Mouse (Mus musculus) liver, embryonic 15.5 days (tissue): ENCODE measurements at regions not wholly inside any gene's neighbourhood (a gene's known extent, or its start where the extent isn't known, plus 50 kb on each side); places are given as distances from the start of the nearest gene placed in this dataset.
A peak's percentile ranks its signal among the peaks of the same experiment; 100 is the strongest.

Experiments
- ATAC-seq: fragments of 200-750 bp; cut with Nextera tagmentation; 2 replicates; pipeline ENCODE4 v1.8.0; 2017; ENCODE audit warnings: moderate number of reproducible peaks, mild to moderate bottlenecking, moderate library complexity; ENCODE audit not compliant: insufficient read depth
- H3K27ac ChIP-seq: fragments of 300-500 bp; sonication (generic); replicated peaks from 2 replicates; pipeline ENCODE4 v1.5.1; 2015; ENCODE audit warnings: mild to moderate bottlenecking, inconsistent platforms
- H3K27me3 ChIP-seq: fragments of 300-500 bp; sonication (generic); 2 replicates; pipeline ENCODE4 v1.6.1; 2015; ENCODE audit warnings: mild to moderate bottlenecking, inconsistent platforms
- H3K36me3 ChIP-seq: fragments of 300-500 bp; sonication (generic); replicated peaks from 2 replicates; pipeline ENCODE4 v1.6.1; 2015; ENCODE audit warnings: moderate library complexity, mild to moderate bottlenecking, inconsistent platforms
- H3K4me1 ChIP-seq: fragments of 300-500 bp; sonication (generic); replicated peaks from 2 replicates; pipeline ENCODE4 v1.6.1; 2015; ENCODE audit warnings: inconsistent platforms
- H3K4me2 ChIP-seq: fragments of 300-500 bp; sonication (generic); 2 replicates; pipeline ENCODE4 v1.6.1; 2015; ENCODE audit warnings: moderate library complexity, mild to moderate bottlenecking, inconsistent platforms
- H3K4me3 ChIP-seq: fragments of 300-500 bp; sonication (generic); replicated peaks from 2 replicates; pipeline ENCODE4 v1.5.1; 2015; ENCODE audit warnings: mild to moderate bottlenecking, inconsistent platforms
- H3K9ac ChIP-seq: fragments of 300-500 bp; sonication (generic); 2 replicates; pipeline ENCODE4 v1.6.1; 2015; ENCODE audit warnings: moderate library complexity, mild to moderate bottlenecking, inconsistent platforms
- H3K9me3 ChIP-seq: fragments of 300-500 bp; sonication (generic); replicated peaks from 2 replicates; pipeline ENCODE4 v1.6.1; 2016; ENCODE audit warnings: inconsistent platforms
- WGBS: fragments of 180-500 bp; shearing (Covaris S2); methylation state at CpG from one replicate; pipeline ENCODE4 v1.1.7; 2015; ENCODE audit warnings: mixed read lengths; ENCODE audit not compliant: insufficient replicate concordance; 5-methylcytosine and 5-hydroxymethylcytosine counted together

DNA sequence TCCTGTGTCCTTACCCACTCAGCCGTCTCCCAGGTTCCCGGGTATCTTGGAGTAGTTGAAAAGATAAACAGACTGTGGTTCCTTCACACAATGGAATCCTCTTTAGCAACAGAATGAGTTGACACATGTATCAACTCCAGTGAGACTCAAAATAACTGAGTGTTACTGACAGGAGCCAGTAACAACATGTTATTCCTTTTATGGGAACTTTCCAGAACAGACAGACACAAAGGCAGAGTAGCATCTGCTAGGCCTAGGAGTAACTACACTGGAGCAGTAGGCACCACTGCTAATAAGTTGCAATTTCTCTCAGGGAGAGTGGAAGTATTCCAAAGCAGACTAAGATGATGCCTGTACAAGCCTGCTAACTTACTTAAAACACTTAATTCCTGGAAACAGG lies 107.1 kb downstream of the Amer3 start:
- WGBS, result 34% methylated on average over 2 of the region's 2 CpGs
- no peak overlapping the region for H3K4me2 ChIP-seq
- H3K27me3 ChIP-seq, result no peaks in the 10 kb centered on the region
- H3K9me3 ChIP-seq, result no peaks in the 10 kb centered on the region
- no peaks in the 10 kb centered on the region for H3K36me3 ChIP-seq
- H3K4me3 ChIP-seq, result no peak overlapping the region
- no peak for ATAC-seq
- H3K27ac ChIP-seq, result no peak overlapping the region
- no peaks in the 10 kb centered on the region for H3K4me1 ChIP-seq
- no peak overlapping the region for H3K9ac ChIP-seq

- H3K36me3 ChIP-seq, result no peaks in the 10 kb centered on the region
- WGBS, result 46% methylated on average over 4 of the region's 4 CpGs
- no peaks in the 10 kb centered on the region for H3K9me3 ChIP-seq
- no peak overlapping the region for H3K4me2 ChIP-seq
- H3K4me3 ChIP-seq, result no peak overlapping the region
- no peak for ATAC-seq
- no peaks in the 10 kb centered on the region for H3K27me3 ChIP-seq
- no peak overlapping the region for H3K27ac ChIP-seq
- H3K4me1 ChIP-seq, result no peaks in the 10 kb centered on the region
- H3K9ac ChIP-seq, result no peak overlapping the region
Observed at GRCm38 (mm10) chr1:34696533-34696932, 117.1 kb downstream of the Amer3 start.

- Histone ChIP-seq H3K4me3 (no peak overlapping the region), H3K9me3 (no peaks in the 10 kb centered on the region), H3K27me3 (no peaks in the 10 kb centered on the region), H3K27ac (no peak overlapping the region), H3K4me2 (no peak overlapping the region), H3K9ac (no peak overlapping the region), H3K36me3 (no peaks in the 10 kb centered on the region), H3K4me1 (no peaks in the 10 kb centered on the region)
- ATAC-seq, result no peak
- WGBS, result 24% methylated on average over 17 of the region's 17 CpGs
Observed at GRCm38 (mm10) chr1:34700237-34701030, 121.0 kb downstream of the Amer3 start.

- H3K4me3 ChIP-seq, result no peak overlapping the region
- H3K4me2 ChIP-seq, result no peak overlapping the region
- no peaks in the 10 kb centered on the region for H3K36me3 ChIP-seq
- no peak for ATAC-seq
- no peak overlapping the region for H3K27ac ChIP-seq
- H3K4me1 ChIP-seq, result no peaks in the 10 kb centered on the region
- no peaks in the 10 kb centered on the region for H3K9me3 ChIP-seq
- no peak overlapping the region for H3K9ac ChIP-seq
- WGBS, result 56% methylated on average over 7 of the region's 7 CpGs
- no peaks in the 10 kb centered on the region for H3K27me3 ChIP-seq
Observed at GRCm38 (mm10) chr1:34701436-34701835, 122.0 kb downstream of the Amer3 start.

DNA sequence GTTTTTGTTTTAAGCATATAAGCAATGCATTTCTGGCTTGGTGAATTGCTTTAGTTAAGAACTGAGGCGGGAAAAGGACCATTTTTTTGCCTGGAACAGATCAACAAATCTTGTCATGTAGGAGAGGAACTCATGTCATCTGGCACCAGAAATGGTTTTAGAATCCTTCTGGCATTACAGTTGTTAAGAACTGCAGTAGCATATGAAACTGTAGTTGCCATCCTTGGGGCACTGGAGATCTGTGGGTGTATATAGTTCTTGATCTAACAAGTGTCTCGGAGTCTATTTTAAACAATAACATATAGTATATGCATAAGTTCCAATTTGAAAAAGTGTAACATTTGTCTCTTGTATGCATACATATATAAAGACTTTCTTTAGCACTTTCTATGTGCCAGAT lies 129.6 kb downstream of the Amer3 start:
- no peak overlapping the region for H3K9ac ChIP-seq
- WGBS, result 56% methylated on average over 2 of the region's 2 CpGs
- no peaks in the 10 kb centered on the region for H3K4me1 ChIP-seq
- H3K27me3 ChIP-seq, result no peaks in the 10 kb centered on the region
- ATAC-seq, result no peak
- no peak overlapping the region for H3K4me2 ChIP-seq
- H3K4me3 ChIP-seq, result no peak overlapping the region
- no peaks in the 10 kb centered on the region for H3K9me3 ChIP-seq
- no peak overlapping the region for H3K27ac ChIP-seq
- no peaks in the 10 kb centered on the region for H3K36me3 ChIP-seq

DNA sequence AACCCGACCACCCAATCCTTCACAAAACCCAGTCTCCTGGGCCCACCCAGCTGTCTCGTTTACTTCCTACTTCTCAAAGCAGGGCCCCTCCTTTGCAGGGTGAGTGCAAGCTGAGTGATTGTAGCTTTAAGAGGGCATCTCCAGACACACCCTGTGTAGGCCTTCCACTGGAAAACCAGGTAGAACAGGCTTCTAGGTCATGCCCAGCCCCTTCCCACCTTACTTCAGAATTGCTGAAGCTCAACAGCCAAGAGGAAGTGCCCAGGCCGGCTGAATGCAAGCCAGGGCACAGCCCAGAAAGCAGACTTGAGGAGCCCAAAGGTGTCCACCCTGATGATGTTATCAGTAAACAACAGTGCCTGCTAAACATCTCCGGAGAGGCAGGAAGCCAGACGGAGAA lies 120.2 kb downstream of the Fam168b start:
- no peaks in the 10 kb centered on the region for H3K9me3 ChIP-seq
- no peak overlapping the region for H3K4me2 ChIP-seq
- WGBS, result 27% methylated on average over 5 of the region's 5 CpGs
- no peak for ATAC-seq
- H3K4me1 ChIP-seq, result no peaks in the 10 kb centered on the region
- no peak overlapping the region for H3K27ac ChIP-seq
- H3K36me3 ChIP-seq, result no peaks in the 10 kb centered on the region
- no peak overlapping the region for H3K9ac ChIP-seq
- no peaks in the 10 kb centered on the region for H3K27me3 ChIP-seq
- no peak overlapping the region for H3K4me3 ChIP-seq

DNA sequence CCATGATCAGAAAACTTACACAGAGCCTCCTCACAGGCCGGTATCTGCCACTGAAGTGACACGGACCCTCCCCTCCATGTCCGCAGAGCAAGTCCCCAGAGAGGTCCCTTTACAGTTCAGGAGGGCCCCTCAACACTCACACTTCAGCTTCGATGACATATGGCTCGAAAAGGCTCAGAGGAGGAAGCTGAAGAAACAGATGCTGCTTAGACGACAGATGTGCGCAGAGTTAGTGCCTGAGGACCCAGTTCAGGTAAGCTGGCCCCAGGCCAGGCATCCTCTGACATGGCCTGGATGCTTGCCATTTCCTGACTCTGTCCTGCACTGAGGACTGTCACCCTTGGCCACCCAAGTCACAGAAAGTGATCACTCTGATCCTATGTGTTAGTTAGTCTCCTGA lies 110.7 kb downstream of the Fam168b start:
- Histone ChIP-seq H3K36me3 (no peaks in the 10 kb centered on the region), H3K27me3 (no peaks in the 10 kb centered on the region), H3K9me3 (no peaks in the 10 kb centered on the region), H3K27ac (no peak overlapping the region), H3K9ac (no peak overlapping the region), H3K4me2 (no peak overlapping the region), H3K4me1 (no peaks in the 10 kb centered on the region), H3K4me3 (no peak overlapping the region)
- no peak for ATAC-seq
- WGBS, result 42% methylated on average over 7 of the region's 7 CpGs

- 65% methylated on average over 17 of the region's 17 CpGs for WGBS
Observed at GRCm38 (mm10) chr1:34733026-34733913, 109.6 kb downstream of the Fam168b start.

GRCm38 (mm10) chr1:34738386-34739067 lies 104.3 kb downstream of the Fam168b start:
- no peaks in the 10 kb centered on the region for H3K4me1 ChIP-seq
- H3K4me3 ChIP-seq, result no peak overlapping the region
- ATAC-seq, result no peak
- H3K27ac ChIP-seq, result no peak overlapping the region
- no peak overlapping the region for H3K9ac ChIP-seq
- H3K9me3 ChIP-seq, result no peaks in the 10 kb centered on the region
- H3K27me3 ChIP-seq, result no peaks in the 10 kb centered on the region
- H3K4me2 ChIP-seq, result 0 out of 2 replicates have a peak overlapping the region, but pooled peaks have one; percentile 15
- H3K36me3 ChIP-seq, result no peaks in the 10 kb centered on the region
- 37% methylated on average over 14 of the region's 14 CpGs for WGBS

More at GRCm38 (mm10) chr1:34733026-34733913, 109.6 kb downstream of the Fam168b start:
- Histone ChIP-seq H3K27me3 (no peaks in the 10 kb centered on the region), H3K9me3 (no peaks in the 10 kb centered on the region), H3K27ac (no peak overlapping the region), H3K4me3 (no peak overlapping the region), H3K9ac (no peak overlapping the region), H3K36me3 (no peaks in the 10 kb centered on the region), H3K4me1 (no peaks in the 10 kb centered on the region), H3K4me2 (no peak overlapping the region)
- no peak for ATAC-seq

DNA sequence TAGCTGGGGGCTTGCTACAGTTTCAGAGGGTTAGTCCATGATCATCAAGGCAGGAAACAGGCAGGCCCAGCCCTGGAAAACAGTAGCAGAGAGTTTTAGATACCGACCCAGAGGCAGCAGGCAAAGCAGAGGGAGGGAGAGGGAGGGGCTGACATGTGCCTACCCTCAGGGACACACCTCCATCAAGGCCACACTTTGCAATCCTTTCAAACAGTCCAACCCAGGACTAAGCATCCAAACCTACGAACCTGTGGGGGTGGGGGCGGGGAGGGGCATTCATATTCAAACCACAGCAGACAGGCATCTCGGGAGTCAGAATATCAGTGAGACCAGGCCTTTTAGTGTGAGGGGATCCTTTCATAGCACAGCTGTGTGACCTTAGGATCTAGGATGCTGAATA lies 103.2 kb downstream of the Fam168b start:
- Histone ChIP-seq H3K9me3 (no peaks in the 10 kb centered on the region), H3K27me3 (no peaks in the 10 kb centered on the region), H3K4me2 (no peak overlapping the region), H3K36me3 (no peaks in the 10 kb centered on the region), H3K9ac (no peak overlapping the region), H3K27ac (no peak overlapping the region), H3K4me3 (no peak overlapping the region), H3K4me1 (no peaks in the 10 kb centered on the region)
- ATAC-seq, result no peak
- WGBS, result 57% methylated on average over 4 of the region's 4 CpGs

- Histone ChIP-seq H3K4me3 (no peak overlapping the region), H3K4me2 (no peak overlapping the region), H3K27ac (no peak overlapping the region), H3K36me3 (no peaks in the 10 kb centered on the region), H3K9me3 (no peaks in the 10 kb centered on the region), H3K4me1 (no peaks in the 10 kb centered on the region), H3K27me3 (no peaks in the 10 kb centered on the region), H3K9ac (no peak overlapping the region)
- ATAC-seq, result no peak
- WGBS, result 45% methylated on average over 7 of the region's 7 CpGs
Observed at GRCm38 (mm10) chr1:34740891-34741290, 102.0 kb downstream of the Fam168b start.
